ENCODE assay signal across 27 mouse cellular contexts in the genomic region with DNA sequence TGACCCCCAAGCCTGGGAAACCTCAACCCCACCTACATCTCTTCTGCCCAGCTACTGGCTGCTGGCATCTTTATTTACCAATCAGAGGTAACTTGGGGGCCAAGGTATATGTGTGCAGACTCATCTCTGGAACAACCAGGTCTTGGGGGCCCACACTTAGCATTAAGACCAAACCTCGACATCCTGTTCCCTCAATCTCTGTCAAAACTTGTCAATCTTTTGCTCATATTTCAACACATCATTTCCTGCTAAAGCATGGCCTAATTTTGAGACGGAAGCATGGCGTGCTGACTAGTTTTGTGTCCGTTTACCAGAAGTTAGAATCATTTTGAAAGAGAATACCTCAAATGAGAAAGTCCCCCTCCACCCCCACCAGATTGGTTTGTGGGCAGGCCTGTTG. TPM values are rescaled to one million over a fixed set of nuclear protein-coding genes. Genes with fewer than 3 reads are reported as not detected.
A peak's percentile ranks its signal among the peaks of the same experiment; 100 is the strongest.
DNase-seq lines count a peak whose midpoint lies in the region; ATAC-seq lines count a peak whose summit lies in the region.
"Had no signal": no experiment of that assay in that cellular context is flagged by ENCODE, and none has a peak within 500 bp of the region (broad histone marks: within the 10 kb centered on the region; RNA-seq: fewer than 3 reads in every experiment).

No protein-coding gene starts in this region.

- H3K9ac ChIP-seq in kidney, embryonic 14.5 days (ENCODE audit: low read depth, low read length): no peak overlapping the region
- H3K9ac ChIP-seq: embryonic facial prominence, embryonic 12.5 days; forebrain, postnatal 0 days; midbrain, embryonic 12.5 days; neural tube, embryonic 12.5 days; stomach, embryonic 15.5 days had no signal

- 90% methylated on average over 4 of the region's 4 CpGs for WGBS in kidney, embryonic 14.5 days

- H3K27me3 ChIP-seq in kidney, embryonic 14.5 days (ENCODE audit: control insufficient read depth, insufficient read depth, low read length): no peaks in the 10 kb centered on the region
- H3K27me3 ChIP-seq: embryonic facial prominence, embryonic 12.5 days; midbrain, embryonic 12.5 days; neural tube, embryonic 12.5 days; stomach, embryonic 15.5 days had no signal

- ATAC-seq in CD4-positive, CD25-positive, alpha-beta regulatory T cell, adult 4 months: peak; percentile 86
- ATAC-seq in hematopoietic stem cell, adult 5-6 weeks (replicated peaks in 1 of 2; ENCODE audit: insufficient read depth in 1 of 2, low FRiP score in 2 of 2, low TSS enrichment in 1 of 2, low read depth in 1 of 2, poor library complexity in 2 of 2, severe bottlenecking in 2 of 2): peak; percentile 75 to 79
- ATAC-seq in kidney, embryonic 14.5 days (ENCODE audit: low FRiP score, low TSS enrichment): no peak
- ATAC-seq: forebrain, postnatal 0 days had no signal

- no peaks in the 10 kb centered on the region for H3K36me3 ChIP-seq in kidney, embryonic 14.5 days (ENCODE audit: control insufficient read depth, insufficient read depth, low read length)
- H3K36me3 ChIP-seq: embryonic facial prominence, embryonic 12.5 days; midbrain, embryonic 12.5 days; neural tube, embryonic 12.5 days; stomach, embryonic 15.5 days had no signal

- H3K27ac ChIP-seq in kidney, embryonic 14.5 days (ENCODE audit: low read depth, low read length): no peak overlapping the region
- H3K27ac ChIP-seq: embryonic facial prominence, embryonic 12.5 days; hindbrain, embryonic 10.5 days; limb, embryonic 10.5 days; midbrain, embryonic 12.5 days; neural tube, embryonic 12.5 days; stomach, embryonic 15.5 days had no signal

- no peaks in the 10 kb centered on the region for H3K4me1 ChIP-seq in kidney, embryonic 14.5 days (ENCODE audit: control insufficient read depth, insufficient read depth, low read length)
- H3K4me1 ChIP-seq: embryonic facial prominence, embryonic 12.5 days; hindbrain, embryonic 10.5 days; limb, embryonic 10.5 days; midbrain, embryonic 12.5 days; neural tube, embryonic 12.5 days; stomach, embryonic 15.5 days had no signal

- H3K4me2 ChIP-seq in kidney, embryonic 14.5 days (replicated peaks; ENCODE audit: low read depth, low read length): no peak overlapping the region
- H3K4me2 ChIP-seq: embryonic facial prominence, embryonic 12.5 days; midbrain, embryonic 12.5 days; neural tube, embryonic 12.5 days; stomach, embryonic 15.5 days had no signal

- no peak overlapping the region for H3K4me3 ChIP-seq in kidney, embryonic 14.5 days (ENCODE audit: low read length)
- H3K4me3 ChIP-seq: embryonic facial prominence, embryonic 12.5 days; hindbrain, embryonic 10.5 days; limb, embryonic 10.5 days; midbrain, embryonic 12.5 days; neural tube, embryonic 12.5 days; stomach, embryonic 15.5 days had no signal

- H3K9me3 ChIP-seq in kidney, embryonic 14.5 days (ENCODE audit: control insufficient read depth, low read length): no peaks in the 10 kb centered on the region
- H3K9me3 ChIP-seq: embryonic facial prominence, embryonic 12.5 days; hindbrain, embryonic 10.5 days; limb, embryonic 10.5 days; midbrain, embryonic 12.5 days; neural tube, embryonic 12.5 days; stomach, embryonic 15.5 days had no signal

- peak; percentile 87 for DNase-seq in 416B (ENCODE audit: low read depth)
- peak; percentile 45 for DNase-seq in naive thymus-derived CD4-positive, alpha-beta T cell, adult 2 months (ENCODE audit: low read depth)
- no peak for DNase-seq in adrenal gland, postnatal 4 days (ENCODE audit: low spot score in 2 of 2)
- DNase-seq in urinary bladder, adult 18-20 months (ENCODE audit: low spot score in 2 of 2): no peak
- DNase-seq: adrenal gland, postnatal 36 days; B cell, adult 2 months; cerebellum, adult 11-12 months; cerebellum, postnatal 10 days; forebrain, postnatal 0 days; gastrocnemius, postnatal 25 days; kidney, adult 2 months; kidney, postnatal 10 days; liver; lung, postnatal 10 days; retina, postnatal 1 day; right cerebral cortex, postnatal 4 days; thymus, adult 18-20 months had no signal

RNA-seq across cellular contexts. Expression of gene Gm17509, which starts 39.8 kb away (rescaled TPM):
- polyA plus RNA-seq in CD4-positive, CD25-positive, alpha-beta regulatory T cell, adult 4 months (2017; shearing (Covaris generic)): under 1 TPM in 1 of 2 experiments, not detected in 1; 0.32 TPM
- total RNA-seq in hematopoietic stem cell, adult 5-6 weeks (2017): 0.74 and 1.3 TPM in 2 replicates
- under 1 TPM; 0.25 to 0.34 TPM for total RNA-seq in adrenal gland, postnatal 4 days (2021)
- polyA plus RNA-seq in kidney, embryonic 14.5 days (2014; fragmentation: Nextera tagmentation; extraction: Ambion mirVana): 0.09 and 0.38 TPM in 2 replicates
- total RNA-seq: gastrocnemius, postnatal 25 days; heart, adult 8-10 months had no signal
- polyA plus RNA-seq: kidney, adult 2 months; stomach, embryonic 15.5 days had no signal

RNA-seq across cellular contexts. Expression of gene Emb, which starts 52.4 kb away (rescaled TPM):
- 100 to 1,000 TPM; 123 to 124 TPM for polyA plus RNA-seq in CD4-positive, CD25-positive, alpha-beta regulatory T cell, adult 4 months (2017; shearing (Covaris generic))
- total RNA-seq in hematopoietic stem cell, adult 5-6 weeks (2017): 349 and 424 TPM in 2 replicates
- total RNA-seq in adrenal gland, postnatal 4 days (2021): 10 to 100 TPM; 52.9 to 55.5 TPM
- polyA plus RNA-seq in kidney, embryonic 14.5 days (2014; fragmentation: Nextera tagmentation; extraction: Ambion mirVana): 34.9 and 47.3 TPM in 2 replicates

Comparison
In these comparisons a context has a peak if more than half of its experiments do, and no peak if none do; other contexts are left out.
1. DNase-seq: peak in 416B (single experiment) and naive thymus-derived CD4-positive, alpha-beta T cell, adult 2 months (single experiment); none in adrenal gland, postnatal 4 days (0 of 2) and urinary bladder, adult 18-20 months (0 of 2).